Mouse (Mus musculus): ENCODE measurements around the gene Mcoln2. TPM values are rescaled to one million over a fixed set of nuclear protein-coding genes. Genes with fewer than 3 reads are reported as not detected.
A peak's percentile ranks its signal among the peaks of the same experiment; 100 is the strongest.

Mcoln2 gene
- polyA plus RNA-seq, 1 experiment from 2014 or later: 0.75 TPM

GRCm38 (mm10) chr3:146136422-146136821 is 13.2 kb upstream of the Mcoln2 start:
- Histone ChIP-seq H3K27me3 (ENCODE audit: control insufficient read depth, insufficient read depth, low read depth, low read length) (no peaks in the 10 kb centered on the region), H3K4me1 (replicated peaks; ENCODE audit: control insufficient read depth, insufficient read depth, low read length) (no peaks in the 10 kb centered on the region), H3K36me3 (ENCODE audit: control insufficient read depth, insufficient read depth, low read length) (no peaks in the 10 kb centered on the region), H3K9me3 (ENCODE audit: control insufficient read depth, low read length) (no peaks in the 10 kb centered on the region), H3K4me2 (ENCODE audit: low read depth, low read length) (no peak overlapping the region), H3K27ac (ENCODE audit: low read length) (no peak overlapping the region), H3K9ac (ENCODE audit: low read length) (no peak overlapping the region), H3K4me3 (ENCODE audit: low read length) (no peak overlapping the region)
- WGBS: 24% methylated on average over 10 of the region's 10 CpGs
- ATAC-seq (ENCODE audit: low read depth): no peak

DNA sequence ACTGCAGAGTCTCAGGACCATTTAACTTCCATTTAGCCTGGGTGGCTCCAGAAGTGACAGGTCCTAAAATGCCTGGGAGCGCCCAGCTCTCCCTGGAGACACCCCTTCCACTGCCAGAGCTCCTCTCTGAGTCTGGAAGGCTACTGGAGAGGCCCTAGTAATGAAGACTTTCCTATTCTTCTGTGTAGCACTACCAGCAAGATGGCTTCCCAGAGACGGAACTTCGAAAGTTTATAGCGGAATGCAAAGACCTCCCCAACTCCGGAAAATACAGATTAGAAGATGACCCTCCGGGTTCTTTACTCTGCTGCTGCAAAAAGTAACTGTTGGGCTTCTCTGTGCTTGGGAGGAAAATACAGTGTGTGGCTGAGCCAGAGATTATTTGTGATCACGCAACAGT is 9.4 kb upstream of the Mcoln2 start:
- H3K9ac ChIP-seq (ENCODE audit: low read length): no peak overlapping the region
- no peaks in the 10 kb centered on the region for H3K36me3 ChIP-seq (ENCODE audit: control insufficient read depth, insufficient read depth, low read length)
- 93% methylated on average over 7 of the region's 7 CpGs for WGBS
- H3K27ac ChIP-seq (ENCODE audit: low read length): no peak overlapping the region
- no peak overlapping the region for H3K4me2 ChIP-seq (ENCODE audit: low read depth, low read length)
- ATAC-seq (ENCODE audit: low read depth): no peak
- no peak overlapping the region for H3K4me3 ChIP-seq (ENCODE audit: low read length)
- no peaks in the 10 kb centered on the region for H3K27me3 ChIP-seq (ENCODE audit: control insufficient read depth, insufficient read depth, low read depth, low read length)
- H3K9me3 ChIP-seq (ENCODE audit: control insufficient read depth, low read length): no peaks in the 10 kb centered on the region
- H3K4me1 ChIP-seq (replicated peaks; ENCODE audit: control insufficient read depth, insufficient read depth, low read length): no peaks in the 10 kb centered on the region

DNA sequence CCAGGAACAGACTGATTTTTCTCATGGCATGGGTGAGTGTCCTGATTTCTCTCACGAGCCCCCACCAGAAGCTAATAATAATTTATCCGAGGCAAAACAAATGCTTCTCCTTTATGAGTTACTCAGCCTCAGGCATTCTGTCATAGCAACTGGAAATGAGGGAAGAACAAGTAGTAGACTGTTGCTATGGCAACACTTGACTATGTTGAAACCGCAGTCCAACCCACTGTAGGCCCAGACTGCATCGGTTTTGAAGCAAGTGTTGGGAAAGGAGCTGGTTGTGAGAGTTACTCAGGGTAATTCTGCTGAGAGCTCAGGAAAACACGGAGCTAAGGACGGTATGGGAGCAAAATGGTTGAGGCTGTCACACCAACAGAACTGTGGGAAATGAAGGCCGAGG is 7.1 kb upstream of the Mcoln2 start:
- no peak for ATAC-seq (ENCODE audit: low read depth)
- 81% methylated on average over 7 of the region's 7 CpGs for WGBS

DNA sequence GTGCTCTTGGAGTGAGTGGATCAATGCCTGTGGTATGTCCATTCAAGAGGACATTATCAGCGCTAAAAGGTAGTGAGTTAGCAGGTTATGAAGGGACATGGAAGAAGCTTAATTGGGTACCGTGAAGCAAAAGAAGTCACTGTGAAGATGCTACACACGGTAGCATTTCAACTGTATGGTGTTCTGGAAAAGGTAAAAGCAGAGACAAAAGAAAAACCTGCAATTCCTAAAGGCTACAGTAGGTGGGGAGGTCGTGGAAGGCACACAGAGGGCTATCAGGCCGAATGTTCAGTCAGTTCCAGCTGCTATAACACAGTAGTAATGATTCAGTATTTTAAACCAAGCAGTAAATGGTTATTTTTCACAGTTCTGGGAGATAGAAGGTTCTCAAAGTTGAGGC is 4.1 kb upstream of the Mcoln2 start:
- H3K36me3 ChIP-seq (ENCODE audit: control insufficient read depth, insufficient read depth, low read length): no peaks in the 10 kb centered on the region
- H3K4me1 ChIP-seq (replicated peaks; ENCODE audit: control insufficient read depth, insufficient read depth, low read length): peaks cover 4% of the 10 kb centered on the region; the same call in 1 of the 2 replicates
- 46% methylated on average over 5 of the region's 5 CpGs for WGBS
- no peaks in the 10 kb centered on the region for H3K27me3 ChIP-seq (ENCODE audit: control insufficient read depth, insufficient read depth, low read depth, low read length)
- ATAC-seq (ENCODE audit: low read depth): no peak
- H3K27ac ChIP-seq (ENCODE audit: low read length): no peak overlapping the region
- H3K4me3 ChIP-seq (ENCODE audit: low read length): no peak overlapping the region
- H3K9me3 ChIP-seq (ENCODE audit: control insufficient read depth, low read length): no peaks in the 10 kb centered on the region
- no peak overlapping the region for H3K9ac ChIP-seq (ENCODE audit: low read length)
- H3K4me2 ChIP-seq (ENCODE audit: low read depth, low read length): no peak overlapping the region

More for the DNA sequence above, 7.1 kb upstream of the Mcoln2 start:
- H3K4me1 ChIP-seq (replicated peaks; ENCODE audit: control insufficient read depth, insufficient read depth, low read length): no peaks in the 10 kb centered on the region
- no peak overlapping the region for H3K27ac ChIP-seq (ENCODE audit: low read length)
- H3K4me2 ChIP-seq (ENCODE audit: low read depth, low read length): no peak overlapping the region
- H3K36me3 ChIP-seq (ENCODE audit: control insufficient read depth, insufficient read depth, low read length): no peaks in the 10 kb centered on the region
- no peak overlapping the region for H3K9ac ChIP-seq (ENCODE audit: low read length)
- no peaks in the 10 kb centered on the region for H3K27me3 ChIP-seq (ENCODE audit: control insufficient read depth, insufficient read depth, low read depth, low read length)
- no peaks in the 10 kb centered on the region for H3K9me3 ChIP-seq (ENCODE audit: control insufficient read depth, low read length)
- H3K4me3 ChIP-seq (ENCODE audit: low read length): no peak overlapping the region

DNA sequence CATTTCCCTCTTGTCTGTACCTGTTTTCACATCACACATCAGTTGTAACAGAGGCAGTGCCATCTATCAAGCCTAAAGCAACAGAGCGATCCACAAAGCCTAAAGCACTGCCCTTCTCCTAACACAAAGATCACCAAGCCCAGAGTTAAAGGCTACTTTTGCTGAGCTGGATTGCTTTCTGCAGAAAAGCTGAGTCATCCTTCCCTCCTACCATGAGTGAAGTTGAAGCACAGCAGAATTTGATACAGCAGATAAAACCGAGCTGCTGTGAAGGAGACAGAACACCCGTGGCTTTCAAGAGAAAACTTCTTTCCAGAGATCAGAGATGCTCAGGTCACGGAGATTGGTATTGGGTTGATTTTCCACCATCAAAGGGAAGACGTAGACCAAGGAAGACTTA is 3.5 kb upstream of the Mcoln2 start:
- Histone ChIP-seq H3K4me1 (replicated peaks; ENCODE audit: control insufficient read depth, insufficient read depth, low read length) (peaks cover 4% of the 10 kb centered on the region; the same call in 1 of the 2 replicates), H3K4me2 (ENCODE audit: low read depth, low read length) (no peak overlapping the region), H3K4me3 (ENCODE audit: low read length) (no peak overlapping the region), H3K9ac (ENCODE audit: low read length) (no peak overlapping the region), H3K36me3 (ENCODE audit: control insufficient read depth, insufficient read depth, low read length) (no peaks in the 10 kb centered on the region), H3K27ac (ENCODE audit: low read length) (no peak overlapping the region), H3K27me3 (ENCODE audit: control insufficient read depth, insufficient read depth, low read depth, low read length) (no peaks in the 10 kb centered on the region), H3K9me3 (ENCODE audit: control insufficient read depth, low read length) (no peaks in the 10 kb centered on the region)
- ATAC-seq (ENCODE audit: low read depth): no peak
- 50% methylated on average over 5 of the region's 5 CpGs for WGBS

- Histone ChIP-seq H3K27ac (ENCODE audit: low read length) (no peak overlapping the region), H3K4me1 (replicated peaks; ENCODE audit: control insufficient read depth, insufficient read depth, low read length) (peaks cover 4% of the 10 kb centered on the region; the same call in 1 of the 2 replicates), H3K9ac (ENCODE audit: low read length) (peak overlapping the region; percentile 66)
Measured at GRCm38 (mm10) chr3:146150058-146150400, 396 bp downstream of the Mcoln2 start.

DNA sequence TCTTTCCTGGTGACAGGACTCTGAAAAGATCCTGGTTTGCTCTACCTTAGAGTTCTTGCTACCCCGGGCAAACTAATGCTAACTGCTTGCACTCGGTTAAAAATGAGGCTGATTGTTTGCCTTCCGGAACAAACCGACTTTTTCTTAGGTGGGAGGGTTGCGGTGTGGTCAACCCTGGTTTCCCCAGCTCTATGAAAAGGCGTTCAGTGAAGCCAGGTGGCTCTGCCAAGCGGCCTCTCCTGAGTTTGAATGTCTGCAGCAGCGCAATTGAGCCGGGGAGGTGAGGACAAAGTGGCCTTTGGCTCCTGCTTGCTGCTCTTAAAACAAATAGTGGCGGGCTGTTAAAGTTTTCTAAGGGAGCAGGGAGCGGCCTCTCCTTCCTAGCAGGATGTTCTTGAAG is 927 bp downstream of the Mcoln2 start:
- Histone ChIP-seq H3K27ac (ENCODE audit: low read length) (no peak overlapping the region), H3K4me2 (ENCODE audit: low read depth, low read length) (peak overlapping the region; percentile 98), H3K4me3 (ENCODE audit: low read length) (peak overlapping the region; percentile 54), H3K9me3 (ENCODE audit: control insufficient read depth, low read length) (no peaks in the 10 kb centered on the region), H3K27me3 (ENCODE audit: control insufficient read depth, insufficient read depth, low read depth, low read length) (no peaks in the 10 kb centered on the region; the same call in 1 of the 2 replicates), H3K9ac (ENCODE audit: low read length) (no peak overlapping the region; the same call in 1 of the 2 replicates), H3K4me1 (replicated peaks; ENCODE audit: control insufficient read depth, insufficient read depth, low read length) (peaks cover 4% of the 10 kb centered on the region; the same call in 1 of the 2 replicates), H3K36me3 (ENCODE audit: control insufficient read depth, insufficient read depth, low read length) (no peaks in the 10 kb centered on the region)
- peak; percentile 44 for ATAC-seq (ENCODE audit: low read depth)
- 12% methylated on average over 11 of the region's 11 CpGs for WGBS

More at GRCm38 (mm10) chr3:146150058-146150400, 396 bp downstream of the Mcoln2 start:
- ATAC-seq (ENCODE audit: low read depth): peak; percentile 74
- WGBS: 1% methylated on average over 26 of the region's 26 CpGs
- Histone ChIP-seq H3K9me3 (ENCODE audit: control insufficient read depth, low read length) (no peaks in the 10 kb centered on the region), H3K4me2 (ENCODE audit: low read depth, low read length) (peak overlapping the region; percentile 98), H3K27me3 (ENCODE audit: control insufficient read depth, insufficient read depth, low read depth, low read length) (no peaks in the 10 kb centered on the region; the same call in 1 of the 2 replicates), H3K36me3 (ENCODE audit: control insufficient read depth, insufficient read depth, low read length) (no peaks in the 10 kb centered on the region), H3K4me3 (ENCODE audit: low read length) (peak overlapping the region; percentile 54)

DNA sequence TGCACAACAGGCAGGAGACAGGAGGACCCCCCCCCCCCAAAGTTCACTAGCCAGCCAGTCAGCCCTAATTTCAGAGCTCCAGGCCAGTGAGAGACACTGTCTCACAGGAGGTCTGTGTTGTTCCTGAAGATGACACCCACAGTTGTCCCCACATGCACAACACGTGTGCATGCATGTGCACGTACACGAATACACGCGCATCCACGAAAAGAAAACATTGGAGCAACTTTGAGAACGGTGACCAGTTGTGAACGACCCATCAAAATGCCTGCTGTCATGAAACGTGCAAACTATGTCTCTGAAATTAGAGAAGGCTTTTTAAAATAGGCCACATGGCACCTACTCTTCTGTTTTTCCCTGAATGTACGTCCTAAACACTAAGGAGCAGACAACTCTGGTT is 1.7 kb downstream of the Mcoln2 start:
- Histone ChIP-seq H3K4me3 (ENCODE audit: low read length) (no peak overlapping the region), H3K36me3 (ENCODE audit: control insufficient read depth, insufficient read depth, low read length) (no peaks in the 10 kb centered on the region), H3K27me3 (ENCODE audit: control insufficient read depth, insufficient read depth, low read depth, low read length) (no peaks in the 10 kb centered on the region; the same call in 1 of the 2 replicates), H3K9ac (ENCODE audit: low read length) (no peak overlapping the region), H3K4me1 (replicated peaks; ENCODE audit: control insufficient read depth, insufficient read depth, low read length) (peaks cover 4% of the 10 kb centered on the region; the same call in 1 of the 2 replicates), H3K9me3 (ENCODE audit: control insufficient read depth, low read length) (no peaks in the 10 kb centered on the region), H3K4me2 (ENCODE audit: low read depth, low read length) (no peak overlapping the region), H3K27ac (ENCODE audit: low read length) (no peak overlapping the region)
- no peak for ATAC-seq (ENCODE audit: low read depth)
- 94% methylated on average over 10 of the region's 10 CpGs for WGBS

- H3K4me3 ChIP-seq (ENCODE audit: low read length): no peak overlapping the region
- 89% methylated on average over 8 of the region's 8 CpGs for WGBS
- no peak overlapping the region for H3K9ac ChIP-seq (ENCODE audit: low read length)
- no peak overlapping the region for H3K27ac ChIP-seq (ENCODE audit: low read length)
- no peaks in the 10 kb centered on the region; the same call in 1 of the 2 replicates for H3K27me3 ChIP-seq (ENCODE audit: control insufficient read depth, insufficient read depth, low read depth, low read length)
- H3K4me1 ChIP-seq (replicated peaks; ENCODE audit: control insufficient read depth, insufficient read depth, low read length): peaks cover 4% of the 10 kb centered on the region; the same call in 1 of the 2 replicates
- no peaks in the 10 kb centered on the region for H3K36me3 ChIP-seq (ENCODE audit: control insufficient read depth, insufficient read depth, low read length)
- no peaks in the 10 kb centered on the region for H3K9me3 ChIP-seq (ENCODE audit: control insufficient read depth, low read length)
- no peak overlapping the region for H3K4me2 ChIP-seq (ENCODE audit: low read depth, low read length)
- ATAC-seq (ENCODE audit: low read depth): no peak
Measured at GRCm38 (mm10) chr3:146151755-146152154, 2.1 kb downstream of the Mcoln2 start.

- Histone ChIP-seq H3K4me2 (ENCODE audit: low read depth, low read length) (no peak overlapping the region), H3K27me3 (ENCODE audit: control insufficient read depth, insufficient read depth, low read depth, low read length) (no peaks in the 10 kb centered on the region; the same call in 1 of the 2 replicates), H3K27ac (ENCODE audit: low read length) (no peak overlapping the region), H3K9me3 (ENCODE audit: control insufficient read depth, low read length) (no peaks in the 10 kb centered on the region), H3K9ac (ENCODE audit: low read length) (no peak overlapping the region), H3K4me3 (ENCODE audit: low read length) (no peak overlapping the region), H3K4me1 (replicated peaks; ENCODE audit: control insufficient read depth, insufficient read depth, low read length) (peaks cover 4% of the 10 kb centered on the region; the same call in 1 of the 2 replicates), H3K36me3 (ENCODE audit: control insufficient read depth, insufficient read depth, low read length) (no peaks in the 10 kb centered on the region)
- no peak for ATAC-seq (ENCODE audit: low read depth)
- WGBS: 84% methylated on average over 8 of the region's 8 CpGs
Measured at GRCm38 (mm10) chr3:146152348-146152747, 2.7 kb downstream of the Mcoln2 start.
